Mouse (Mus musculus) gonadal fat pad, adult 2 months (tissue): ENCODE data around the gene Pbrm1. TPM values are rescaled to one million over a fixed set of nuclear protein-coding genes. Genes with fewer than 3 reads are reported as not detected.

Experiments used
- DNase-seq: peaks from one replicate; pipeline ENCODE4 v3.0.0-alpha.2; 2012; ENCODE audit warnings: low read depth
- polyA plus RNA-seq: library from polyadenylated mRNA; depleted of rRNA; stranded (reverse); fragments of >200 nt; gene quantifications from 2 replicates; pipeline ENCODE4 v1.2.3, GENCODE M21; 2012

Gene Pbrm1
- polyA plus RNA-seq, 1 experiment, result 12.2 TPM

GRCm38 (mm10) chr14:31133023-31133665 is 114.2 kb downstream of the Pbrm1 start:
- no peak for DNase-seq

GRCm38 (mm10) chr14:31134015-31135000 is 115.4 kb downstream of the Pbrm1 start:
- no peak for DNase-seq

GRCm38 (mm10) chr14:31135495-31136410 is 116.8 kb downstream of the Pbrm1 start:
- no peak for DNase-seq

- DNase-seq, result no peak
Observed at GRCm38 (mm10) chr14:31136411-31137280, 117.7 kb downstream of the Pbrm1 start.

GRCm38 (mm10) chr14:31137281-31137595 is 118.3 kb downstream of the Pbrm1 start:
- DNase-seq, result no peak

GRCm38 (mm10) chr14:31137791-31138190 is 118.9 kb downstream of the Pbrm1 start:
- DNase-seq, result no peak

GRCm38 (mm10) chr14:31138219-31138896 is 119.4 kb downstream of the Pbrm1 start:
- no peak for DNase-seq

- DNase-seq, result no peak
Observed at GRCm38 (mm10) chr14:31138897-31139429, 120.0 kb downstream of the Pbrm1 start.

- DNase-seq, result no peak
Observed at GRCm38 (mm10) chr14:31139666-31140065, 120.7 kb downstream of the Pbrm1 start.

GRCm38 (mm10) chr14:31140141-31140540 is 121.2 kb downstream of the Pbrm1 start:
- DNase-seq, result no peak

- DNase-seq, result no peak
Observed at GRCm38 (mm10) chr14:31141011-31141410, 122.1 kb downstream of the Pbrm1 start.

- no peak for DNase-seq
Observed at GRCm38 (mm10) chr14:31145694-31146093, 126.8 kb downstream of the Pbrm1 start.

- DNase-seq, result no peak
Observed at GRCm38 (mm10) chr14:31160196-31161150, 141.5 kb downstream of the Pbrm1 start.

- no peak for DNase-seq
Observed at GRCm38 (mm10) chr14:31161191-31161590, 142.3 kb downstream of the Pbrm1 start.

GRCm38 (mm10) chr14:31161638-31162037 is 142.7 kb downstream of the Pbrm1 start:
- DNase-seq, result no peak

GRCm38 (mm10) chr14:31164067-31164466 is 145.1 kb downstream of the Pbrm1 start:
- DNase-seq, result no peak

- no peak for DNase-seq
Observed at GRCm38 (mm10) chr14:31165010-31165409, 146.1 kb downstream of the Pbrm1 start.

- no peak for DNase-seq
Observed at GRCm38 (mm10) chr14:31165458-31165857, 146.5 kb downstream of the Pbrm1 start.
